Mouse (Mus musculus): ENCODE measurements around the gene Btf3. TPM values are rescaled to one million over a fixed set of nuclear protein-coding genes. Genes with fewer than 3 reads are reported as not detected.

The Btf3 gene
- polyA plus RNA-seq, 1 experiment from 2014 or later: 823 TPM

GRCm38 (mm10) chr13:98298833-98299758 lies 17.7 kb downstream of the Btf3 start:
- Histone ChIP-seq H3K4me3 (ENCODE audit: low read depth, low read length) (no peak overlapping the region), H3K27ac (ENCODE audit: low read depth, low read length) (no peak overlapping the region), H3K9ac (ENCODE audit: low read length) (peak overlapping the region; percentile 44; the same call in 1 of the 2 replicates), H3K36me3 (ENCODE audit: control insufficient read depth, insufficient read depth, low read length) (no peaks in the 10 kb centered on the region), H3K4me2 (0 out of 2 replicates have a peak overlapping the region, but pooled peaks have one; percentile 15), H3K4me1 (ENCODE audit: control insufficient read depth, insufficient read depth, low read length) (no peaks in the 10 kb centered on the region), H3K9me3 (ENCODE audit: control insufficient read depth, low read length) (no peaks in the 10 kb centered on the region), H3K27me3 (ENCODE audit: control insufficient read depth, insufficient read depth, low read length) (no peaks in the 10 kb centered on the region)
- ATAC-seq (ENCODE audit: low FRiP score): peak; percentile 84
- 56% methylated on average over 21 of the region's 21 CpGs for WGBS
- peak; percentile 99 for DNase-seq (ENCODE audit: low spot score, missing footprints)

GRCm38 (mm10) chr13:98297883-98298482 lies 18.8 kb downstream of the Btf3 start:
- Histone ChIP-seq H3K4me1 (ENCODE audit: control insufficient read depth, insufficient read depth, low read length) (no peaks in the 10 kb centered on the region), H3K9ac (ENCODE audit: low read length) (no peak overlapping the region), H3K9me3 (ENCODE audit: control insufficient read depth, low read length) (no peaks in the 10 kb centered on the region), H3K4me2 (no peak overlapping the region), H3K4me3 (ENCODE audit: low read depth, low read length) (no peak overlapping the region), H3K27ac (ENCODE audit: low read depth, low read length) (no peak overlapping the region), H3K27me3 (ENCODE audit: control insufficient read depth, insufficient read depth, low read length) (no peaks in the 10 kb centered on the region), H3K36me3 (ENCODE audit: control insufficient read depth, insufficient read depth, low read length) (no peaks in the 10 kb centered on the region)
- ATAC-seq (ENCODE audit: low FRiP score) (no peak), DNase-seq (ENCODE audit: low spot score, missing footprints) (peak; percentile 82)
- WGBS: 91% methylated on average over 6 of the region's 6 CpGs

- Histone ChIP-seq H3K36me3 (ENCODE audit: control insufficient read depth, insufficient read depth, low read length) (no peaks in the 10 kb centered on the region), H3K27me3 (ENCODE audit: control insufficient read depth, insufficient read depth, low read length) (no peaks in the 10 kb centered on the region), H3K4me1 (ENCODE audit: control insufficient read depth, insufficient read depth, low read length) (no peaks in the 10 kb centered on the region), H3K9me3 (ENCODE audit: control insufficient read depth, low read length) (no peaks in the 10 kb centered on the region), H3K27ac (ENCODE audit: low read depth, low read length) (no peak overlapping the region), H3K4me2 (no peak overlapping the region), H3K9ac (ENCODE audit: low read length) (no peak overlapping the region), H3K4me3 (ENCODE audit: low read depth, low read length) (no peak overlapping the region)
- peak; percentile 19 for DNase-seq (ENCODE audit: low spot score, missing footprints)
- 51% methylated on average over 5 of the region's 5 CpGs for WGBS
- ATAC-seq (ENCODE audit: low FRiP score): no peak
Measured at GRCm38 (mm10) chr13:98296072-98296471, 20.7 kb downstream of the Btf3 start.

GRCm38 (mm10) chr13:98291712-98292111 lies 25.1 kb downstream of the Btf3 start:
- Histone ChIP-seq H3K4me2 (no peak overlapping the region), H3K36me3 (ENCODE audit: control insufficient read depth, insufficient read depth, low read length) (no peaks in the 10 kb centered on the region), H3K9me3 (ENCODE audit: control insufficient read depth, low read length) (no peaks in the 10 kb centered on the region), H3K4me3 (ENCODE audit: low read depth, low read length) (no peak overlapping the region), H3K9ac (ENCODE audit: low read length) (no peak overlapping the region), H3K27me3 (ENCODE audit: control insufficient read depth, insufficient read depth, low read length) (no peaks in the 10 kb centered on the region), H3K27ac (ENCODE audit: low read depth, low read length) (no peak overlapping the region), H3K4me1 (ENCODE audit: control insufficient read depth, insufficient read depth, low read length) (no peaks in the 10 kb centered on the region)
- no peak for ATAC-seq (ENCODE audit: low FRiP score)
- DNase-seq (ENCODE audit: low spot score, missing footprints): no peak
- 78% methylated on average over 8 of the region's 8 CpGs for WGBS

GRCm38 (mm10) chr13:98290719-98291118 lies 26.1 kb downstream of the Btf3 start:
- ATAC-seq (ENCODE audit: low FRiP score) (no peak), DNase-seq (ENCODE audit: low spot score, missing footprints) (no peak)
- no peak overlapping the region for H3K4me2 ChIP-seq
- 41% methylated on average over 2 of the region's 2 CpGs for WGBS
- no peaks in the 10 kb centered on the region for H3K4me1 ChIP-seq (ENCODE audit: control insufficient read depth, insufficient read depth, low read length)
- no peaks in the 10 kb centered on the region for H3K27me3 ChIP-seq (ENCODE audit: control insufficient read depth, insufficient read depth, low read length)
- H3K36me3 ChIP-seq (ENCODE audit: control insufficient read depth, insufficient read depth, low read length): no peaks in the 10 kb centered on the region
- no peak overlapping the region for H3K9ac ChIP-seq (ENCODE audit: low read length)
- H3K9me3 ChIP-seq (ENCODE audit: control insufficient read depth, low read length): no peaks in the 10 kb centered on the region
- H3K4me3 ChIP-seq (ENCODE audit: low read depth, low read length): no peak overlapping the region
- no peak overlapping the region for H3K27ac ChIP-seq (ENCODE audit: low read depth, low read length)

- H3K27me3 ChIP-seq (ENCODE audit: control insufficient read depth, insufficient read depth, low read length): no peaks in the 10 kb centered on the region
- H3K27ac ChIP-seq (ENCODE audit: low read depth, low read length): no peak overlapping the region
- H3K4me2 ChIP-seq: no peak overlapping the region
- H3K4me3 ChIP-seq (ENCODE audit: low read depth, low read length): no peak overlapping the region
- H3K4me1 ChIP-seq (ENCODE audit: control insufficient read depth, insufficient read depth, low read length): no peaks in the 10 kb centered on the region
- ATAC-seq (ENCODE audit: low FRiP score): no peak
- DNase-seq (ENCODE audit: low spot score, missing footprints): peak; percentile 10
- no peak overlapping the region for H3K9ac ChIP-seq (ENCODE audit: low read length)
- 79% methylated on average over 12 of the region's 12 CpGs for WGBS
- no peaks in the 10 kb centered on the region for H3K9me3 ChIP-seq (ENCODE audit: control insufficient read depth, low read length)
- no peaks in the 10 kb centered on the region for H3K36me3 ChIP-seq (ENCODE audit: control insufficient read depth, insufficient read depth, low read length)
Measured at GRCm38 (mm10) chr13:98280990-98281650, 35.7 kb downstream of the Btf3 start.

- Histone ChIP-seq H3K27ac (ENCODE audit: low read depth, low read length) (no peak within 1 kb of the TSS), H3K27me3 (ENCODE audit: control insufficient read depth, insufficient read depth, low read length) (no peaks in the 10 kb centered on the region), H3K4me1 (ENCODE audit: control insufficient read depth, insufficient read depth, low read length) (no peaks in the 10 kb centered on the region), H3K4me2 (no peak within 1 kb of the TSS), H3K9ac (ENCODE audit: low read length) (no peak within 1 kb of the TSS), H3K36me3 (ENCODE audit: control insufficient read depth, insufficient read depth, low read length) (no peaks in the 10 kb centered on the region), H3K9me3 (ENCODE audit: control insufficient read depth, low read length) (no peaks in the 10 kb centered on the region), H3K4me3 (ENCODE audit: low read depth, low read length) (no peak within 1 kb of the TSS)
- no peak for ATAC-seq (ENCODE audit: low FRiP score)
- WGBS: 80% methylated on average over 5 of the region's 5 CpGs
- peak; percentile 69 for DNase-seq (ENCODE audit: low spot score, missing footprints)
Measured at GRCm38 (mm10) chr13:98279686-98280085, 37.1 kb downstream of the Btf3 start, which contains the start of gene Gm21976. Gene Gm21976, plus strand, starts transcription at chr13:98279887.

- 87% methylated on average over 2 of the region's 2 CpGs for WGBS
- no peak overlapping the region for H3K4me2 ChIP-seq
- no peak overlapping the region for H3K9ac ChIP-seq (ENCODE audit: low read length)
- no peaks in the 10 kb centered on the region for H3K4me1 ChIP-seq (ENCODE audit: control insufficient read depth, insufficient read depth, low read length)
- H3K27me3 ChIP-seq (ENCODE audit: control insufficient read depth, insufficient read depth, low read length): no peaks in the 10 kb centered on the region
- no peak overlapping the region for H3K27ac ChIP-seq (ENCODE audit: low read depth, low read length)
- H3K36me3 ChIP-seq (ENCODE audit: control insufficient read depth, insufficient read depth, low read length): peaks cover 3% of the 10 kb centered on the region; the same call in 1 of the 2 replicates
- peak; percentile 65 for DNase-seq (ENCODE audit: low spot score, missing footprints)
- H3K9me3 ChIP-seq (ENCODE audit: control insufficient read depth, low read length): no peaks in the 10 kb centered on the region
- H3K4me3 ChIP-seq (ENCODE audit: low read depth, low read length): no peak overlapping the region
- ATAC-seq (ENCODE audit: low FRiP score): no peak
Measured at GRCm38 (mm10) chr13:98277501-98277900, 39.3 kb downstream of the Btf3 start.
